Mouse (Mus musculus): ENCODE results near the gene Arid5b. TPM values are rescaled to one million over a fixed set of nuclear protein-coding genes. Genes with fewer than 3 reads are reported as not detected.
A peak's percentile ranks its signal among the peaks of the same experiment; 100 is the strongest.

Arid5b gene
- polyA plus RNA-seq, 1 experiment from 2014 or later: 12.2 TPM

- peaks cover 13% of the 10 kb centered on the region for H3K4me1 ChIP-seq (ENCODE audit: insufficient read depth)
- H3K27me3 ChIP-seq (ENCODE audit: insufficient read depth, low read length): no peaks in the 10 kb centered on the region
- ATAC-seq: peak; percentile 59
- H3K4me2 ChIP-seq (ENCODE audit: low read depth, low read length): peak overlapping the region; percentile 42; the same call in 1 of the 2 replicates
- DNase-seq: peak; percentile 33
- 27% methylated on average over 6 of the region's 6 CpGs for WGBS (ENCODE audit: insufficient replicate concordance)
- H3K9me3 ChIP-seq (ENCODE audit: low read length): no peaks in the 10 kb centered on the region
- no peaks in the 10 kb centered on the region for H3K36me3 ChIP-seq (replicated peaks; ENCODE audit: insufficient read depth, low read length)
- no peak overlapping the region for H3K4me3 ChIP-seq (ENCODE audit: low read depth, low read length)
- H3K9ac ChIP-seq (replicated peaks): no peak overlapping the region
- TF ChIP-seq CTCF (IDR thresholded peaks at IDR 0.05; ENCODE audit: low read depth): no peak
- no peak; the same call in 1 of the 2 replicates for TF ChIP-seq EP300 (IDR thresholded peaks at IDR 0.05; ENCODE audit: low read depth)
- H3K27ac ChIP-seq (ENCODE audit: low read depth): peak overlapping the region; percentile 66
Observed at GRCm38 (mm10) chr10:68249355-68249782, 29.2 kb downstream of the Arid5b start.

GRCm38 (mm10) chr10:68248281-68249015, 30.1 kb downstream of the Arid5b start:
- no peak overlapping the region for H3K9ac ChIP-seq (replicated peaks)
- H3K9me3 ChIP-seq (ENCODE audit: low read length): no peaks in the 10 kb centered on the region
- no peaks in the 10 kb centered on the region for H3K27me3 ChIP-seq (ENCODE audit: insufficient read depth, low read length)
- H3K4me1 ChIP-seq (ENCODE audit: insufficient read depth): peaks cover 13% of the 10 kb centered on the region
- no peak for TF ChIP-seq CTCF (IDR thresholded peaks at IDR 0.05; ENCODE audit: low read depth)
- TF ChIP-seq EP300 (IDR thresholded peaks at IDR 0.05; ENCODE audit: low read depth): no peak
- no peak overlapping the region for H3K4me3 ChIP-seq (ENCODE audit: low read depth, low read length)
- no peak overlapping the region for H3K4me2 ChIP-seq (ENCODE audit: low read depth, low read length)
- 47% methylated on average over 9 of the region's 9 CpGs for WGBS (ENCODE audit: insufficient replicate concordance)
- H3K36me3 ChIP-seq (replicated peaks; ENCODE audit: insufficient read depth, low read length): no peaks in the 10 kb centered on the region
- peak overlapping the region; percentile 66 for H3K27ac ChIP-seq (ENCODE audit: low read depth)
- peak; percentile 49; the same call in 1 of the 2 replicates for ATAC-seq
- DNase-seq: no peak

GRCm38 (mm10) chr10:68247490-68248280, 30.9 kb downstream of the Arid5b start:
- no peak overlapping the region for H3K4me3 ChIP-seq (ENCODE audit: low read depth, low read length)
- H3K9ac ChIP-seq (replicated peaks): no peak overlapping the region
- H3K36me3 ChIP-seq (replicated peaks; ENCODE audit: insufficient read depth, low read length): peaks cover 3% of the 10 kb centered on the region; the same call in 1 of the 2 replicates
- peak overlapping the region; percentile 66; the same call in 1 of the 2 replicates for H3K27ac ChIP-seq (ENCODE audit: low read depth)
- H3K4me1 ChIP-seq (ENCODE audit: insufficient read depth): peaks cover 13% of the 10 kb centered on the region
- no peak overlapping the region for H3K4me2 ChIP-seq (ENCODE audit: low read depth, low read length)
- ATAC-seq (no peak), DNase-seq (no peak)
- H3K27me3 ChIP-seq (ENCODE audit: insufficient read depth, low read length): no peaks in the 10 kb centered on the region
- TF ChIP-seq EP300 (IDR thresholded peaks at IDR 0.05; ENCODE audit: low read depth) (no peak), CTCF (IDR thresholded peaks at IDR 0.05; ENCODE audit: low read depth) (no peak)
- WGBS (ENCODE audit: insufficient replicate concordance): 57% methylated on average over 4 of the region's 4 CpGs
- H3K9me3 ChIP-seq (ENCODE audit: low read length): no peaks in the 10 kb centered on the region

GRCm38 (mm10) chr10:68246603-68247247, 31.8 kb downstream of the Arid5b start:
- Histone ChIP-seq H3K9ac (replicated peaks) (no peak overlapping the region), H3K4me1 (ENCODE audit: insufficient read depth) (peaks cover 13% of the 10 kb centered on the region), H3K4me3 (ENCODE audit: low read depth, low read length) (no peak overlapping the region), H3K4me2 (ENCODE audit: low read depth, low read length) (no peak overlapping the region), H3K36me3 (replicated peaks; ENCODE audit: insufficient read depth, low read length) (peaks cover 7% of the 10 kb centered on the region; the same call in 1 of the 2 replicates), H3K27me3 (ENCODE audit: insufficient read depth, low read length) (no peaks in the 10 kb centered on the region), H3K9me3 (ENCODE audit: low read length) (no peaks in the 10 kb centered on the region), H3K27ac (ENCODE audit: low read depth) (no peak overlapping the region)
- ATAC-seq (no peak), DNase-seq (no peak)
- 73% methylated on average over 7 of the region's 7 CpGs for WGBS (ENCODE audit: insufficient replicate concordance)
- TF ChIP-seq EP300 (IDR thresholded peaks at IDR 0.05; ENCODE audit: low read depth): no peak
- no peak for TF ChIP-seq CTCF (IDR thresholded peaks at IDR 0.05; ENCODE audit: low read depth)

GRCm38 (mm10) chr10:68240804-68241485, 37.6 kb downstream of the Arid5b start:
- H3K4me2 ChIP-seq (ENCODE audit: low read depth, low read length): peak overlapping the region; percentile 10; the same call in 1 of the 2 replicates
- TF ChIP-seq CTCF (IDR thresholded peaks at IDR 0.05; ENCODE audit: low read depth) (no peak), EP300 (IDR thresholded peaks at IDR 0.05; ENCODE audit: low read depth) (0 out of 2 replicates have a peak, but pooled peaks have one; percentile 21)
- WGBS (ENCODE audit: insufficient replicate concordance): 45% methylated on average over 13 of the region's 13 CpGs
- no peak overlapping the region for H3K4me3 ChIP-seq (ENCODE audit: low read depth, low read length)
- peak overlapping the region; percentile 81 for H3K27ac ChIP-seq (ENCODE audit: low read depth)
- no peaks in the 10 kb centered on the region for H3K27me3 ChIP-seq (ENCODE audit: insufficient read depth, low read length)
- peak; percentile 78 for ATAC-seq
- H3K4me1 ChIP-seq (ENCODE audit: insufficient read depth): peaks cover 13% of the 10 kb centered on the region; the same call in 1 of the 2 replicates
- peaks cover 14% of the 10 kb centered on the region; the same call in 1 of the 2 replicates for H3K36me3 ChIP-seq (replicated peaks; ENCODE audit: insufficient read depth, low read length)
- no peak for DNase-seq
- H3K9me3 ChIP-seq (ENCODE audit: low read length): no peaks in the 10 kb centered on the region
- H3K9ac ChIP-seq (replicated peaks): no peak overlapping the region

Measured in liver, postnatal 0 days (tissue).